Mouse (Mus musculus): ENCODE data around the gene Arhgef40. TPM values are rescaled to one million over a fixed set of nuclear protein-coding genes. Genes with fewer than 3 reads are reported as not detected.

Arhgef40 gene
- polyA plus RNA-seq, 1 experiment from 2014 or later: 99.7 TPM

DNA sequence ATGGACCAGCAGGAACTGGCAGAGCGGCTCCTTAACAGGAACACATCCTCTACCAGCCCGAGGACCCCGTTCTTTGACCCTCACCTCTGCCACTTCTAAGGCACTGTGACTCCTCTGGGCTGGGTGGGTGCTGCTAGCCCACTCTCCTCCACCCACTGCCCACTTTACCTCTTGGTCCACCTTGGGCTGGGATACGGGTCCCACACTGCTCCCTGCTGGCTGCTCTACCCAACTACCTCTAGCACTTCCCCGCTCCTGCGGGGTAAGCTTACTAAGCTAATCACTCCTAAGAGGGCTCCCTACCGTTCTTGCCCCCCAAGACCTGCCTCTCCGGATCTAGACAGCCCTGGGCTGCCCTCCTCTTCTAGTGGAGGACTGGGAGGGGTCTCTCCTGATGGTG, 21.7 kb downstream of the Arhgef40 start:
- no peak overlapping the region for H3K9ac ChIP-seq (ENCODE audit: low read length)
- 67% methylated on average over 8 of the region's 8 CpGs for WGBS
- peaks cover 42% of the 10 kb centered on the region for H3K4me1 ChIP-seq (replicated peaks; ENCODE audit: control insufficient read depth, insufficient read depth, low read length)
- peaks cover 25% of the 10 kb centered on the region for H3K36me3 ChIP-seq (ENCODE audit: control insufficient read depth, insufficient read depth, low read length)
- H3K27me3 ChIP-seq (ENCODE audit: control insufficient read depth, insufficient read depth, low read length): no peaks in the 10 kb centered on the region
- no peak overlapping the region for H3K27ac ChIP-seq (ENCODE audit: low read depth, low read length)
- no peaks in the 10 kb centered on the region for H3K9me3 ChIP-seq (ENCODE audit: control insufficient read depth, low read length)
- H3K4me2 ChIP-seq (ENCODE audit: low read depth, low read length, severe bottlenecking): no peak overlapping the region
- DNase-seq (ENCODE audit: low spot score) (peak; percentile 61), ATAC-seq (replicated peaks; ENCODE audit: low FRiP score) (no peak)
- no peak overlapping the region for H3K4me3 ChIP-seq (ENCODE audit: low read depth, low read length)

DNA sequence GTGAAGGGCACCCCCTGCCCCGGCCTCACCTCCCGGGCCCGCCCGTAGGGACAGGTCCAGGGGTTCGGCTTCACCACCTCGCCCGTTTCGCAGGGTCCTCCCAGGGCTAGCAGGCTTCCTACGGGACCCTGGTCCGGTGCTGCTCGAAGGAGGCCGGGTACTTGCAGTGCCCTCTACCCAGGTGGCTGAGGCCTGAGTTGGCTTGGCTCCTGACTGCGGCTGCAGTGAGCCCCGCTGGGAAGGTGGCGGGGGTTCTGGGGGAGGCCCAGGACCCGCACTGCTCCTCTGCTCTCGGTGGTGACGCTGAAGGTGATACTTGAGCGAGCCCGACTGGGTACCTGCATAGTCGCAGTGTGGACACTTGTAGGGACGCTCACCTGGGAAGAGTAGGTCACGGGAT, 22.3 kb downstream of the Arhgef40 start:
- Histone ChIP-seq H3K9me3 (ENCODE audit: control insufficient read depth, low read length) (no peaks in the 10 kb centered on the region), H3K36me3 (ENCODE audit: control insufficient read depth, insufficient read depth, low read length) (peaks cover 24% of the 10 kb centered on the region), H3K9ac (ENCODE audit: low read length) (no peak overlapping the region), H3K27ac (ENCODE audit: low read depth, low read length) (no peak overlapping the region), H3K27me3 (ENCODE audit: control insufficient read depth, insufficient read depth, low read length) (no peaks in the 10 kb centered on the region), H3K4me1 (replicated peaks; ENCODE audit: control insufficient read depth, insufficient read depth, low read length) (peaks cover 47% of the 10 kb centered on the region), H3K4me3 (ENCODE audit: low read depth, low read length) (no peak overlapping the region), H3K4me2 (ENCODE audit: low read depth, low read length, severe bottlenecking) (no peak overlapping the region)
- 92% methylated on average over 23 of the region's 23 CpGs for WGBS
- no peak for ATAC-seq (replicated peaks; ENCODE audit: low FRiP score)
- DNase-seq (ENCODE audit: low spot score): peak; percentile 64

DNA sequence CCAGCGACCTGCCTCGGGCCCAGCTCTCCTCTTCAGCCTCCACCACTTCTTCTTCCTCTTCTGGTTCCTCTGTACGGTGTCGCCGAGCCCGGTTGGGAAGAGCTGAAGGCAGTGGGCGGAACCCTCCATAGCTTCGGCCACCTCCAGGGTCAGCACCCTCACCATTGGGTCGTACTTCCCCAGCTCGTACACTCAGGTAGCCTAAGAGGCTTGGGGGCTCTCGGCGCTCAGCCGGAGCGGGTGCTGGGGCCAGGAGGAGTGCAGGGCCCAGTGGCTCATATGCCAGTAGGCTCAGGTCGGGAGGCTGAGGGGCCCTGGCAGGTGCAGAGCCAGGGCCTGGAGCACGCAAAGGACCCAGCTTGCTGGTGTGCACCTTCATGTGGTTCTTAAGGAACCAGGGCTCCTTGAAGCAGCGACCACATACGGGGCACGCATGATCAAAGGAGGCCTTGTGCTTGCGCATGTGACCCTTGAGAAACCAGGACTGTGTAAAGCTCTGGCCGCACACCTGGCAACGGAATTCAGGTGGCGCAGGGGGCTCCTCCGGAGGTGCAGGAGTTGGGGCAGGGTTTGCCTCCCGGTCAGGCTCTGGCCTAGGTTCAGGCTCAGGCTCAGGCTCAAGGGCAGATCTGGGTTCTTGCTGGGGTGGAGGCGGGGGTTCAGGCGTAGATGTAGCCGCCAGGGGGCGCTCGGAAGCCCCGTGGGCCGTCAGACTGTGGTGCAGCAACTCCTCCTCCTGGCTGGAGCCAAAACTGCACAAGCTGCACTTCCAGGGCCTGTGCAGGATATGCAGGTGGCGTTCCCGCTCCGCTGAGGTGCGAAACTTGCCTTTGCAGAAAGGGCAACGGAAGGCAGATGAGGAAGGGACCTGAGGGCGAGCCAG, 24.0 kb downstream of the Arhgef40 start:
- H3K27me3 ChIP-seq (ENCODE audit: control insufficient read depth, insufficient read depth, low read length): no peaks in the 10 kb centered on the region
- peaks cover 14% of the 10 kb centered on the region for H3K36me3 ChIP-seq (ENCODE audit: control insufficient read depth, insufficient read depth, low read length)
- H3K4me3 ChIP-seq (ENCODE audit: low read depth, low read length): peak overlapping the region; percentile 42
- 52% methylated on average over 38 of the region's 38 CpGs for WGBS
- peaks cover 55% of the 10 kb centered on the region for H3K4me1 ChIP-seq (replicated peaks; ENCODE audit: control insufficient read depth, insufficient read depth, low read length)
- H3K4me2 ChIP-seq (ENCODE audit: low read depth, low read length, severe bottlenecking): peak overlapping the region; percentile 75
- H3K9ac ChIP-seq (ENCODE audit: low read length): peak overlapping the region; percentile 55
- ATAC-seq (replicated peaks; ENCODE audit: low FRiP score): peak; percentile 16
- H3K27ac ChIP-seq (ENCODE audit: low read depth, low read length): peak overlapping the region; percentile 37
- H3K9me3 ChIP-seq (ENCODE audit: control insufficient read depth, low read length): no peaks in the 10 kb centered on the region
- DNase-seq (ENCODE audit: low spot score): peak; percentile 97

- ATAC-seq (replicated peaks; ENCODE audit: low FRiP score) (no peak), DNase-seq (ENCODE audit: low spot score) (no peak)
- H3K4me2 ChIP-seq (ENCODE audit: low read depth, low read length, severe bottlenecking): peak overlapping the region; percentile 75
- H3K4me1 ChIP-seq (replicated peaks; ENCODE audit: control insufficient read depth, insufficient read depth, low read length): peaks cover 49% of the 10 kb centered on the region
- WGBS: 23% methylated on average over 26 of the region's 26 CpGs
- peak overlapping the region; percentile 42 for H3K4me3 ChIP-seq (ENCODE audit: low read depth, low read length)
- peaks cover 14% of the 10 kb centered on the region for H3K36me3 ChIP-seq (ENCODE audit: control insufficient read depth, insufficient read depth, low read length)
- H3K9me3 ChIP-seq (ENCODE audit: control insufficient read depth, low read length): no peaks in the 10 kb centered on the region
- peak overlapping the region; percentile 55 for H3K9ac ChIP-seq (ENCODE audit: low read length)
- no peaks in the 10 kb centered on the region for H3K27me3 ChIP-seq (ENCODE audit: control insufficient read depth, insufficient read depth, low read length)
- peak overlapping the region; percentile 100; the same call in 1 of the 2 replicates for H3K27ac ChIP-seq (ENCODE audit: low read depth, low read length)
Measured at GRCm38 (mm10) chr14:52009361-52009760, 24.8 kb downstream of the Arhgef40 start.

DNA sequence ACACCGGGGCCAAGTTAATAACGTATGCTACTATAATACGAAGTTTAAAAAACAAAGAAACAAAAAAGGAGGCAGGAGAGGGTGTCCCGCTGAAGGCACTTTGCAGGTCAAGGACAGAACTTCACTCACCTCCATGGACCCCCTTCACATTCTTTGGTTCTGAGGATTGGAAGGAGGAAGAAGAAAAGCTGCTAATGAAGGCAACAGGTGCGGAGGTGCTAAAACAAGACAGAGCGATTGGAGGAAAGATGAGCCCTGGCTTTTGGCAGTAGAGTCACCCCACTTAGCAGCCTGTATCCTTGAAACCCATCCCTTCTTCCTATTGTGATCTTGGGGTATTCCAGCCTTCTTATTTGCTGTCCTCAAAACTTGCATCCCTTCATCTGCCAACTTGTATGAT, 25.3 kb downstream of the Arhgef40 start:
- Histone ChIP-seq H3K36me3 (ENCODE audit: control insufficient read depth, insufficient read depth, low read length) (peaks cover 14% of the 10 kb centered on the region), H3K4me1 (replicated peaks; ENCODE audit: control insufficient read depth, insufficient read depth, low read length) (peaks cover 45% of the 10 kb centered on the region), H3K27ac (ENCODE audit: low read depth, low read length) (peak overlapping the region; percentile 100), H3K9ac (ENCODE audit: low read length) (peak overlapping the region; percentile 55), H3K27me3 (ENCODE audit: control insufficient read depth, insufficient read depth, low read length) (no peaks in the 10 kb centered on the region), H3K9me3 (ENCODE audit: control insufficient read depth, low read length) (no peaks in the 10 kb centered on the region), H3K4me3 (ENCODE audit: low read depth, low read length) (peak overlapping the region; percentile 42), H3K4me2 (ENCODE audit: low read depth, low read length, severe bottlenecking) (peak overlapping the region; percentile 75)
- WGBS: 32% methylated on average over 6 of the region's 6 CpGs
- DNase-seq (ENCODE audit: low spot score): no peak
- ATAC-seq (replicated peaks; ENCODE audit: low FRiP score): no peak

GRCm38 (mm10) chr14:52010446-52011111, 26.1 kb downstream of the Arhgef40 start:
- peak overlapping the region; percentile 100 for H3K27ac ChIP-seq (ENCODE audit: low read depth, low read length)
- peak overlapping the region; percentile 42 for H3K4me3 ChIP-seq (ENCODE audit: low read depth, low read length)
- H3K9me3 ChIP-seq (ENCODE audit: control insufficient read depth, low read length): no peaks in the 10 kb centered on the region
- WGBS: under 1% methylated on average over 9 of the region's 9 CpGs
- H3K4me1 ChIP-seq (replicated peaks; ENCODE audit: control insufficient read depth, insufficient read depth, low read length): peaks cover 44% of the 10 kb centered on the region
- peak overlapping the region; percentile 75 for H3K4me2 ChIP-seq (ENCODE audit: low read depth, low read length, severe bottlenecking)
- ATAC-seq (replicated peaks; ENCODE audit: low FRiP score): peak; percentile 83
- no peaks in the 10 kb centered on the region for H3K27me3 ChIP-seq (ENCODE audit: control insufficient read depth, insufficient read depth, low read length)
- peak overlapping the region; percentile 55 for H3K9ac ChIP-seq (ENCODE audit: low read length)
- peak; percentile 88 for DNase-seq (ENCODE audit: low spot score)
- peaks cover 14% of the 10 kb centered on the region for H3K36me3 ChIP-seq (ENCODE audit: control insufficient read depth, insufficient read depth, low read length)

DNA sequence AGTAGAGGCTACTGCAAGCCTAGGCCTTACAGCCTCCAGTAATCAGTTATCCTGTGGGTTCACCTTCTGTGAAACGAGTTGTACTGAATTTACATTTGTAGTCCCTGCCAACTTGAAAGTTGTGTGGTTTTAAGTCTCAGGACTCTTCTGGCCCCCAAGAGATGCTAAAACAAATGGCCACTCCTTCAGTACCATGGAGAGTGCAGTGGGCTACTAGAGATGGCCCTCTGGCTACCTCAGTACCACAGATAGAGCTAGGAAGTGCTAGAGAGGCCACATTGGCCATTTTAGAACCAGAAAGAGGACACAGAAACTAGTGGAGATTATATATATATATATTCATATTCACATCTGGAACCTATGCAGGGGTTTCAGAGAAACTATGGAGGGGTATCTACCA, 27.2 kb downstream of the Arhgef40 start:
- Histone ChIP-seq H3K4me2 (ENCODE audit: low read depth, low read length, severe bottlenecking) (peak overlapping the region; percentile 75), H3K27ac (ENCODE audit: low read depth, low read length) (peak overlapping the region; percentile 100), H3K27me3 (ENCODE audit: control insufficient read depth, insufficient read depth, low read length) (no peaks in the 10 kb centered on the region), H3K4me1 (replicated peaks; ENCODE audit: control insufficient read depth, insufficient read depth, low read length) (peaks cover 51% of the 10 kb centered on the region), H3K36me3 (ENCODE audit: control insufficient read depth, insufficient read depth, low read length) (peaks cover 9% of the 10 kb centered on the region), H3K4me3 (ENCODE audit: low read depth, low read length) (no peak overlapping the region), H3K9ac (ENCODE audit: low read length) (peak overlapping the region; percentile 41), H3K9me3 (ENCODE audit: control insufficient read depth, low read length) (no peaks in the 10 kb centered on the region)
- DNase-seq (ENCODE audit: low spot score) (no peak), ATAC-seq (replicated peaks; ENCODE audit: low FRiP score) (no peak)
- 35% methylated on average over 1 of the region's 1 CpGs for WGBS

- peak overlapping the region; percentile 96 for H3K9ac ChIP-seq (ENCODE audit: low read length)
- WGBS: 76% methylated on average over 4 of the region's 4 CpGs
- peak overlapping the region; percentile 82; the same call in 1 of the 2 replicates for H3K4me3 ChIP-seq (ENCODE audit: low read depth, low read length)
- peak overlapping the region; percentile 100 for H3K27ac ChIP-seq (ENCODE audit: low read depth, low read length)
- ATAC-seq (replicated peaks; ENCODE audit: low FRiP score): no peak
- DNase-seq (ENCODE audit: low spot score): no peak
- H3K27me3 ChIP-seq (ENCODE audit: control insufficient read depth, insufficient read depth, low read length): no peaks in the 10 kb centered on the region
- H3K36me3 ChIP-seq (ENCODE audit: control insufficient read depth, insufficient read depth, low read length): peaks cover 6% of the 10 kb centered on the region
- H3K9me3 ChIP-seq (ENCODE audit: control insufficient read depth, low read length): no peaks in the 10 kb centered on the region
- peaks cover 52% of the 10 kb centered on the region for H3K4me1 ChIP-seq (replicated peaks; ENCODE audit: control insufficient read depth, insufficient read depth, low read length)
- H3K4me2 ChIP-seq (ENCODE audit: low read depth, low read length, severe bottlenecking): peak overlapping the region; percentile 76
Measured at GRCm38 (mm10) chr14:52012085-52012484, 27.6 kb downstream of the Arhgef40 start.

All from forebrain, embryonic 11.5 days (tissue).